Mouse (Mus musculus) neutrophil, adult 5-6 weeks (primary cell): ENCODE data around the gene Man2b1. TPM values are rescaled to one million over a fixed set of nuclear protein-coding genes. Genes with fewer than 3 reads are reported as not detected.
A peak's percentile ranks its signal among the peaks of the same experiment; 100 is the strongest.

Source experiments
- ATAC-seq: fragments of 151-379, 151-347 bp; 2 replicates; pipeline ENCODE4 v1.8.0; 2017; ENCODE audit warnings: mild to moderate bottlenecking, moderate TSS enrichment; ENCODE audit not compliant: insufficient number of reproducible peaks, poor library complexity, low FRiP score, severe bottlenecking; ENCODE audit errors: extremely low read depth
- total RNA-seq: library from RNA; stranded (forward); fragments of 200-1000 nt; gene quantifications from 2 replicates; pipeline ENCODE4 v1.2.3, GENCODE M21; 2017

Gene Man2b1
- total RNA-seq = 192 and 197 TPM in 2 replicates

- ATAC-seq = peak; percentile 82
Observed at GRCm38 (mm10) chr8:85083108-85083813, at the start of gene Man2b1. Gene Man2b1 (plus strand): TSS chr8:85083270.

- ATAC-seq = no peak
Observed at GRCm38 (mm10) chr8:85033867-85034266, 49.2 kb upstream of the Man2b1 start.

- ATAC-seq = peak; percentile 52; the same call in 1 of the 2 replicates
Observed at GRCm38 (mm10) chr8:85034764-85035163, 48.3 kb upstream of the Man2b1 start.

- ATAC-seq = no peak
Observed at GRCm38 (mm10) chr8:85035165-85035727, 47.8 kb upstream of the Man2b1 start.

GRCm38 (mm10) chr8:85035728-85036310 lies 47.3 kb upstream of the Man2b1 start:
- no peak for ATAC-seq

- ATAC-seq = no peak
Observed at GRCm38 (mm10) chr8:85036381-85036717, 46.7 kb upstream of the Man2b1 start.

- peak; percentile 91 for ATAC-seq
Observed at GRCm38 (mm10) chr8:85036718-85037365, 46.2 kb upstream of the Man2b1 start, which contains the start of gene Tnpo2. Gene Tnpo2 (plus strand): TSS chr8:85036915.

- ATAC-seq = no peak
Observed at GRCm38 (mm10) chr8:85037366-85037680, 45.7 kb upstream of the Man2b1 start.

GRCm38 (mm10) chr8:85037681-85038531 lies 45.2 kb upstream of the Man2b1 start:
- no peak for ATAC-seq

- ATAC-seq = no peak
Observed at GRCm38 (mm10) chr8:85043619-85044018, 39.5 kb upstream of the Man2b1 start.

GRCm38 (mm10) chr8:85057367-85057766 lies 25.7 kb upstream of the Man2b1 start:
- no peak for ATAC-seq

GRCm38 (mm10) chr8:85059879-85060616 lies 23.0 kb upstream of the Man2b1 start, which contains the start of gene Fbxw9:
Gene Fbxw9 (plus strand): TSS chr8:85060055.
- ATAC-seq = peak; percentile 86

GRCm38 (mm10) chr8:85062603-85063002 lies 20.5 kb upstream of the Man2b1 start:
- ATAC-seq = no peak

GRCm38 (mm10) chr8:85065213-85065612 lies 17.9 kb upstream of the Man2b1 start:
- no peak for ATAC-seq

- no peak for ATAC-seq
Observed at GRCm38 (mm10) chr8:85067155-85067554, 15.9 kb upstream of the Man2b1 start.

GRCm38 (mm10) chr8:85067982-85068381 lies 15.1 kb upstream of the Man2b1 start, which contains the start of gene Gm5741:
Gene Gm5741 (minus strand): TSS chr8:85067982.
- no peak for ATAC-seq

GRCm38 (mm10) chr8:85071041-85071440 lies 12.0 kb upstream of the Man2b1 start:
- ATAC-seq = no peak

- peak; percentile 83 for ATAC-seq
Observed at GRCm38 (mm10) chr8:85071514-85072281, 11.4 kb upstream of the Man2b1 start, which contains the start of gene Dhps. Gene Dhps (plus strand): TSS chr8:85071757.
